Mouse (Mus musculus) stomach, embryonic 14.5 days (tissue): ENCODE measurements around the gene Fam13a. TPM values are rescaled to one million over a fixed set of nuclear protein-coding genes. Genes with fewer than 3 reads are reported as not detected.

ENCODE experiments used
- ATAC-seq: fragments of 200-750 bp; cut with Nextera tagmentation; 2 replicates; pipeline ENCODE4 v1.8.0; 2017; ENCODE audit warnings: low read depth, moderate TSS enrichment; ENCODE audit not compliant: insufficient number of reproducible peaks, insufficient read depth, low FRiP score
- H3K27ac ChIP-seq: fragments of 300-500 bp; sonication (generic); 2 replicates; pipeline ENCODE4 v1.5.1; 2014; ENCODE audit warnings: mild to moderate bottlenecking, low read length, moderate library complexity, mixed read lengths
- H3K27me3 ChIP-seq: fragments of 300-500 bp; sonication (generic); 2 replicates; pipeline ENCODE4 v1.6.1; 2014; ENCODE audit warnings: low read length, control low read depth, mixed read lengths; ENCODE audit not compliant: control insufficient read depth, insufficient read depth
- H3K36me3 ChIP-seq: fragments of 300-500 bp; sonication (generic); 2 replicates; pipeline ENCODE4 v1.6.1; 2014; ENCODE audit warnings: mild to moderate bottlenecking, control low read depth, low read length, moderate library complexity, mixed read lengths; ENCODE audit not compliant: control insufficient read depth, insufficient read depth
- H3K4me1 ChIP-seq: fragments of 300-500 bp; sonication (generic); 2 replicates; pipeline ENCODE4 v1.6.1; 2014; ENCODE audit warnings: low read length, control low read depth, mixed read lengths; ENCODE audit not compliant: control insufficient read depth, insufficient read depth
- H3K4me2 ChIP-seq: fragments of 300-500 bp; sonication (generic); replicated peaks from 2 replicates; pipeline ENCODE4 v1.6.1; 2014; ENCODE audit warnings: low read depth, low read length, control low read depth
- H3K4me3 ChIP-seq: fragments of 300-500 bp; sonication (generic); 2 replicates; pipeline ENCODE4 v1.5.1; 2014; ENCODE audit warnings: low read depth, low read length, control low read depth
- H3K9ac ChIP-seq: fragments of 300-500 bp; sonication (generic); replicated peaks from 2 replicates; pipeline ENCODE4 v1.6.1; 2014; ENCODE audit warnings: low read depth, mild to moderate bottlenecking, control low read depth, low read length, moderate library complexity, mixed read lengths
- H3K9me3 ChIP-seq: fragments of 300-500 bp; sonication (generic); 2 replicates; pipeline ENCODE4 v1.6.1; 2016; ENCODE audit warnings: low read depth, low read length, control low read depth; ENCODE audit not compliant: control insufficient read depth
- WGBS: fragments of 180-500 bp; shearing (Covaris S2); extraction: QIAGEN DNeasy Blood & Tissue Kit; methylation state at CpG from one replicate; pipeline ENCODE4 v1.1.7; 2014; 5-methylcytosine and 5-hydroxymethylcytosine counted together
- polyA plus RNA-seq: library from polyadenylated mRNA; unstranded; fragments of >200 nt; fragmentation: Nextera tagmentation; extraction: Ambion mirVana; gene quantifications from 2 replicates; pipeline ENCODE4 v1.2.1, GENCODE M21; 2014

Fam13a gene
- polyA plus RNA-seq, 1 experiment from 2014 or later = 11.8 TPM

DNA sequence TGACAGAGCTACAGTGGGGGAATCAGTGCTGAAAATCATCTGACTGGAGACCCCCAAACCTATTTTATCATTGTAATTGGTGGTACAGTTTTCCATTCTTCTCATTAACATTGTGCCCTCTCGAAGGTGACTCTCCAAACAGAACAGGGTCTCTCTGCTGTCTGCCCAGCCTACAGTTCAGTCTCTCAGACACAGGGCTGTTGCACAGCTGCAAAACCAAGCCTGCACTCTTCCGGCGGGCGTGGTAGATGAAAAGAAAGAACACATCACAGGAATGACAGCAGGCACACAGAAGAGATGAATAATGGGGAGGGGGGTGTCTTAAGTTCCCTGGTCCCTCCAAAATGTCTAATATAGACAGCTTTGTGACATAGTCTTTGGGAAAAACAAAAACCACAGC lies 90.2 kb downstream of the Fam13a start:
- H3K9ac ChIP-seq = no peak overlapping the region
- H3K27ac ChIP-seq = no peak overlapping the region
- H3K4me1 ChIP-seq = no peaks in the 10 kb centered on the region
- no peaks in the 10 kb centered on the region for H3K36me3 ChIP-seq
- no peak overlapping the region for H3K4me3 ChIP-seq
- H3K4me2 ChIP-seq = no peak overlapping the region
- 71% methylated on average over 4 of the region's 4 CpGs for WGBS
- no peaks in the 10 kb centered on the region for H3K9me3 ChIP-seq
- no peak for ATAC-seq
- no peaks in the 10 kb centered on the region for H3K27me3 ChIP-seq

DNA sequence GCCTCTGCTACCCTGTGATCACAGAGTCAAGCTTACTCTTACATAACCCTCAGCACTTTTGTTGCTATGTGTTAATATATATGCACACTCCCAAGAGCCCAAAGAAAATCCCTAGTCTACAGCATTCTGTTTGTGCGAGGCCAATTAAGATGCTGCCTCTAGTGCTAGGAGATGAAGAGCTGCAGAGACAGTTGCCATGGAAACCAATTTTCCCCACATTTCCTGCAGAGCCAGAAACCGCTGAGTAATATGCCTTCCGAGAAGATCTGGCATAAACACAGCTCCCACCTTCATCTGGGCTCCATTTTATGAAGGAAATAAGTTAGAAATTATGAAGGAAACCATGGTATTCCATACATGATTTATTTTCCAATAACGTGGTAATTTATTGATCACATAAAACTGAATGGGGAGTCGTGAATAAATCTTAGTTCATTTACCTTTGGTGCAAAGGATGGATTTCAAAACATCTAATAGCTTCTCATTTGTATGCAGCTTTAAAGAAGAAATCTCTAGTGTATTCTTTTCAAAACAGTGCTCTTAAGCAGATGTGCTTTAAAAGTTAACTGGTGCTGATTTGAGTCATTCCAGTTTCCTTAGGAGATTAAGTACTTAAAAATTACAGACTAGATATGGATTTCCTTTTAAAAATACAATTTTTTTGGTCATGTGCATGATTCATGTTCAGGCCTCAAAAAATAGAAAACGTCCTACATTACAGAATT lies 91.0 kb downstream of the Fam13a start:
- no peaks in the 10 kb centered on the region for H3K9me3 ChIP-seq
- no peaks in the 10 kb centered on the region for H3K4me1 ChIP-seq
- no peak overlapping the region for H3K9ac ChIP-seq
- no peak for ATAC-seq
- H3K27me3 ChIP-seq = no peaks in the 10 kb centered on the region
- H3K4me3 ChIP-seq = no peak overlapping the region
- H3K4me2 ChIP-seq = no peak overlapping the region
- no peaks in the 10 kb centered on the region for H3K36me3 ChIP-seq
- WGBS = 48% methylated on average over 6 of the region's 6 CpGs
- no peak overlapping the region for H3K27ac ChIP-seq

DNA sequence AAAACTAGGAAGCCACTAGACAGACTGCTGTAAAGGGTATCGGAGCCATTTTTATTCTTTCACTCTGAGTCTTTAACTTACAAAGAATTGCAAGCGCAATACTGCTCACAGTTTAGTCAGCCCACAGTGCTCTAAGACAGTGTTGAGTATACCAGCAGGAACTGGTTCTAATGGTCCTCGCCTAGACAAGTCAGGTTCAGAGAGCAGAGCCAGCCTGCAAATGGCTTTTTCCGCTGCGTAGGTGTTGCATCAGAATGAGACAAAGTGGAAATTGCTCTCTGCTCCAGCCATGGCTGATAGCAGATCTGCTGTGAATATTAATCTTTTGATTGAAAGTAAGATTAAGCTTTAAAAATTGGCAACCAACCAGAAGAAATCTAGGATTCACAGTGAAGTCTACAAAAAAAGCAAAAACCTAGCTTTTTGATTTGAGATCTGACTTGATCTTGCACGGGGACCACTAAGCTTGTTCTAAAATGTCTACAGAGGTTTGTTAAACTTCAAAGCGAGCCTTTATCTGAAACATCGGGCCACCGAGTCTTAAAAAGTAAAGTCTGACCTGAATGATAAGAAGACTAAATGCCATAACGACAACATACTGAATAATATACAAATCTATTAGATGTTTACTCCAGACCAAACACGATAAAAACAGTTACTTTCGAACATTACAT lies 91.7 kb downstream of the Fam13a start:
- H3K9ac ChIP-seq = no peak overlapping the region
- no peaks in the 10 kb centered on the region for H3K9me3 ChIP-seq
- no peaks in the 10 kb centered on the region for H3K4me1 ChIP-seq
- no peak overlapping the region for H3K27ac ChIP-seq
- H3K27me3 ChIP-seq = no peaks in the 10 kb centered on the region
- WGBS = 84% methylated on average over 12 of the region's 12 CpGs
- no peak overlapping the region for H3K4me3 ChIP-seq
- no peaks in the 10 kb centered on the region for H3K36me3 ChIP-seq
- H3K4me2 ChIP-seq = no peak overlapping the region
- no peak for ATAC-seq

DNA sequence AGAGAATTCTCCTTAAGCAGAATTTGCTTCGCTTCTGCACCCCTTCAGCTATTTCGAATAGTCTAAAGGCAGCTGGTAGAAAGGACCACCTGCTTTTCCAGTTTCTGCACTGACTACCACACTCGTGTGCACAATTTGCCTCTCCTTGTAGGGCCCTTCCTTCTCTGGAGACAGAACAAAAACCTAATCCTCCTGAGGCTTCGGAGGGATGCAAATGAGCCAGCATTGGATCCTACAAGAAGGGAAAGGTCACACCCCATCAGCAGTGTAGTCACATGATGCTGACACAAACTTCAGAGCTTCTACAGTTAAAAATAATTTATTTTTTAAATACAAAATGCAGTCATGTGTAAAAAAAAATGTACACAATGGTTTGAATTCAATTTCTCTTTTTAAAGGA lies 93.2 kb downstream of the Fam13a start:
- Histone ChIP-seq H3K4me1 (no peaks in the 10 kb centered on the region), H3K27me3 (no peaks in the 10 kb centered on the region), H3K36me3 (no peaks in the 10 kb centered on the region), H3K9ac (no peak overlapping the region), H3K27ac (no peak overlapping the region), H3K4me3 (no peak overlapping the region), H3K4me2 (no peak overlapping the region), H3K9me3 (no peaks in the 10 kb centered on the region)
- no peak for ATAC-seq
- 74% methylated on average over 4 of the region's 4 CpGs for WGBS

DNA sequence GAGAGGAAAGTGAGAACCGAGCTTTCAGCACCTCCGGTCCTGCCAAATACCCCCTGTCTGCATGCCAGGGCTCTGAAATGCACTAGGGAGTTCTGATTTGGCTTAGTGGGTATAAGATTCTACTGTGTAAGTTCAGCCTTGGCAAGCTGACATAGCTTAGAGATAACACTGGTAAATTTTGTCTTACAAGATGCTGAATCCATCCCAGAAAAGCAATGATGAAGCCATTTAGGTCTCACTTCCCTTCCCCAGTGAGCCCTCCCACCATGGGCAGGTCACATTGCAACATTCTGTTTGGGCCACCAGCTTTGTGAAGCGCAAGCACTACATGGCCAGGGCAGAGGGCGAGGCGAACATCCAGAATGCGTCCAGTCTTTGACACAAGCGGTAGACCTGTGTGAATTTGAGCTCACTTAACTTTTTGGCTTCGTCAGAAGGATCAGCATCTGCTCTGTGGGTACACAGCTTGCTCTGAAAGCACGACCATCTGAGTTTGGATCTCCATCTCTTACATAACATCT lies 94.4 kb downstream of the Fam13a start:
- 84% methylated on average over 9 of the region's 9 CpGs for WGBS
- no peak overlapping the region for H3K27ac ChIP-seq
- H3K4me1 ChIP-seq = no peaks in the 10 kb centered on the region
- no peaks in the 10 kb centered on the region for H3K27me3 ChIP-seq
- no peak overlapping the region for H3K9ac ChIP-seq
- no peaks in the 10 kb centered on the region for H3K36me3 ChIP-seq
- ATAC-seq = no peak
- no peaks in the 10 kb centered on the region for H3K9me3 ChIP-seq
- no peak overlapping the region for H3K4me3 ChIP-seq
- no peak overlapping the region for H3K4me2 ChIP-seq

DNA sequence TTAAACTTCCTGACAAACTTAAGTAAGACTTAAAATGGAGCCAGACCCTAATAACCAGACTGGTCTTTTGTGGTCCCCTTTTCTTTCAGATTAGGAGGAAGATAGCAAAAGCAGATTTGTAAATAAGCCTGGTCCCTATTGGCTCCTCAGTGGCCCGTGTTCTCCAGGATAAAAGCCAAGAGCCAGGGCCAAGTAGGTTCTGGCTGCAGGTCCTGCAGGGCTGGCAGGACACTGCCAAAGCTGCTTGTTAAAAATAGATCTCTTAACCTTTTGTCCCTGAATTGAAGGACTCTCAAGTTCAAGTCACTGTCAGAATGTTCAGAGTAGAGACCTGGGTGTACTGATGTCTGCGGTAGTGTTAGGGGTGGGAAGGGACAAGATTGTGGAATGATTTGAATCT lies 96.5 kb downstream of the Fam13a start:
- no peak overlapping the region for H3K4me2 ChIP-seq
- H3K27ac ChIP-seq = no peak overlapping the region
- no peaks in the 10 kb centered on the region for H3K9me3 ChIP-seq
- no peak overlapping the region for H3K9ac ChIP-seq
- H3K27me3 ChIP-seq = no peaks in the 10 kb centered on the region
- H3K36me3 ChIP-seq = no peaks in the 10 kb centered on the region
- no peak for ATAC-seq
- H3K4me3 ChIP-seq = no peak overlapping the region
- WGBS = 78% methylated on average over 2 of the region's 2 CpGs
- H3K4me1 ChIP-seq = no peaks in the 10 kb centered on the region

DNA sequence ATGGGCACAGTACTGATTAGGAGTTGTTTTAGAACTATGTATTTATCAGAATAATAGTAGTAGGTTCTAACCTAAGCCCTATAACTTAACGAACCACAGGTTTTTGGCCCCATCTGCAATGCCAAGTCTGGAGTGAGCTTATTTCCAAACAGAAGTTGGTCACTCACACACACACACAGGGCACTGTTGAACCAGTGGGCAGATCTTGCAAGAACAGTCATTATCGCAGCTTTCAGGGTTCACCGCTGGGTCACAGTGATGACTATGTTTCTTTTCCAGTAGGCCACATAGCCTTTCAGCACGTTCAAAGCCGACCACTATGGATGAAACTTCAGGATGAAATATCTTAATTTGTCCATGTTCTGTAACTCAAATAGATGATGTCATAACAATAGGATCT lies 101.8 kb downstream of the Fam13a start:
- H3K4me1 ChIP-seq = no peaks in the 10 kb centered on the region
- H3K9me3 ChIP-seq = no peaks in the 10 kb centered on the region
- H3K4me2 ChIP-seq = no peak overlapping the region
- no peak overlapping the region for H3K9ac ChIP-seq
- no peak overlapping the region for H3K4me3 ChIP-seq
- H3K27me3 ChIP-seq = no peaks in the 10 kb centered on the region
- no peaks in the 10 kb centered on the region; the same call in 1 of the 2 replicates for H3K36me3 ChIP-seq
- 64% methylated on average over 5 of the region's 5 CpGs for WGBS
- H3K27ac ChIP-seq = no peak overlapping the region
- ATAC-seq = no peak

DNA sequence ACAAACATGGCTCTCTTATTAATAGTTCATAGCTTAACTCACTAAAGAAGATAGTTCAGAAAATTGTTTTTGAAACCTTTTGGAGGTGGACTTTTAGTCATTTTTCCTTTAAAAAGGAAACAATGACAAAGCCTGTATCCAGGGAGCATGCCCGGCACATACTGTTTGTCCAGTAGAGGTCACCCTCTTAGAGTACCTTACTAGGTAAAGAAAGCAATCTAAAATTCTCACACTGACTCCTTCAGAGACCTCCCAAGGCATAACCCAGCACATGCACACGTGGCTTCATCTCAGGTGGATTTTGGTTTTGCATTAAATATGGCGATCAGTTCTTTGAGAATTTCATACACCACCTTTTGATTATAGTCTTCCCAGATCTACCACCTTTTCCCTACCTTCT lies 102.7 kb downstream of the Fam13a start:
- no peak for ATAC-seq
- WGBS = 50% methylated on average over 3 of the region's 3 CpGs
- Histone ChIP-seq H3K9ac (no peak overlapping the region), H3K36me3 (no peaks in the 10 kb centered on the region; the same call in 1 of the 2 replicates), H3K4me1 (no peaks in the 10 kb centered on the region), H3K27ac (no peak overlapping the region), H3K9me3 (no peaks in the 10 kb centered on the region), H3K27me3 (no peaks in the 10 kb centered on the region), H3K4me2 (no peak overlapping the region), H3K4me3 (no peak overlapping the region)
